ENCODE assay signal across 26 mouse cellular contexts in the genomic region with DNA sequence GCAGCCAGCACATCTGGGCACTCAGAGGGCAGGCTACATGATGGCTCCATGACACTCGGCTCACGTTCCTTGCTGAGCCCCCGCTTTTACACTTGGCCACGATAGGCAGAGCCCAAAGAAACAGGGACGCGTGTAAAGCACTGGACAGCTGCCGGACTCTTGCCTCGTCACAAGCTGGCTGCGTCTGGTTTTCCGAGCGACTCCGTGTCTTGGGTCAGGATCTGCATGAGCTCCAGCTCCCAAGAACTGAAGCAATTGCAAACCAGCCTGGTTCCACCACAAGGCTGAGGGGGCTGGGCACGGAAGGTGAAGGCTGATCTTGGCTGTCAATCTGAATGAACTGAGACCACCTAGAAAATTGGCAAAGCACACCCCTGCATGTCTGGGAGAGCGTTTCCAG.
DNase-seq lines count a peak whose midpoint lies in the region; ATAC-seq and TF ChIP-seq lines count a peak whose summit lies in the region.
"Had no signal": no experiment of that assay in that cellular context is flagged by ENCODE, and none has a peak within 500 bp of the region (broad histone marks: within the 10 kb centered on the region; RNA-seq: fewer than 3 reads in every experiment).

No protein-coding gene starts in this region.

- H3K4me1 ChIP-seq in hindbrain, postnatal 0 days (ENCODE audit: insufficient read depth, low read length) = 0 out of 2 replicates have a peak, but pooled peaks cover 4% of the 10 kb centered on the region
- H3K4me1 ChIP-seq in hindbrain, embryonic 12.5 days = peaks cover 15% of the 10 kb centered on the region; the same call in 1 of the 2 replicates
- H3K4me1 ChIP-seq in midbrain, postnatal 0 days (ENCODE audit: insufficient read depth, low read length) = no peaks in the 10 kb centered on the region
- H3K4me1 ChIP-seq in midbrain, embryonic 10.5 days = peaks cover 24% of the 10 kb centered on the region
- 0 out of 2 replicates have a peak, but pooled peaks cover 5% of the 10 kb centered on the region for H3K4me1 ChIP-seq in stomach, embryonic 16.5 days (ENCODE audit: control insufficient read depth, insufficient read depth, low read length)
- no peaks in the 10 kb centered on the region for H3K4me1 ChIP-seq in heart, embryonic 11.5 days (ENCODE audit: control insufficient read depth, insufficient read depth, low read length)
- H3K4me1 ChIP-seq: heart, embryonic 10.5 days had no signal

- no peaks in the 10 kb centered on the region for H3K27me3 ChIP-seq in hindbrain, postnatal 0 days (ENCODE audit: insufficient read depth, low read length)
- 0 out of 2 replicates have a peak, but pooled peaks cover 4% of the 10 kb centered on the region for H3K27me3 ChIP-seq in hindbrain, embryonic 12.5 days
- H3K27me3 ChIP-seq in midbrain, postnatal 0 days (ENCODE audit: insufficient read depth, low read length) = no peaks in the 10 kb centered on the region
- H3K27me3 ChIP-seq in midbrain, embryonic 10.5 days (ENCODE audit: low read depth, poor library complexity, severe bottlenecking) = peaks cover 4% of the 10 kb centered on the region; the same call in 1 of the 2 replicates
- H3K27me3 ChIP-seq in stomach, embryonic 16.5 days (ENCODE audit: control insufficient read depth, insufficient read depth, low read length) = no peaks in the 10 kb centered on the region
- H3K27me3 ChIP-seq in heart, embryonic 11.5 days (ENCODE audit: control insufficient read depth, insufficient read depth, low read length) = no peaks in the 10 kb centered on the region
- H3K27me3 ChIP-seq: embryonic facial prominence, embryonic 12.5 days; forebrain, embryonic 13.5 days; kidney, embryonic 15.5 days; midbrain, embryonic 15.5 days; neural tube, embryonic 13.5 days had no signal

- H3K9ac ChIP-seq in hindbrain, postnatal 0 days (replicated peaks; ENCODE audit: low read length) = no peak overlapping the region
- H3K9ac ChIP-seq in hindbrain, embryonic 12.5 days = no peak overlapping the region
- H3K9ac ChIP-seq in midbrain, postnatal 0 days (replicated peaks; ENCODE audit: low read length, poor library complexity, severe bottlenecking) = no peak overlapping the region
- H3K9ac ChIP-seq in stomach, embryonic 16.5 days (ENCODE audit: low read length) = 0 out of 2 replicates have a peak overlapping the region, but pooled peaks have one; percentile 14
- no peak overlapping the region for H3K9ac ChIP-seq in heart, embryonic 11.5 days (ENCODE audit: low read depth, low read length)
- H3K9ac ChIP-seq: embryonic facial prominence, embryonic 12.5 days; forebrain, embryonic 13.5 days; kidney, embryonic 15.5 days; liver, postnatal 0 days; midbrain, embryonic 15.5 days; neural tube, embryonic 13.5 days had no signal

- peak; percentile 45 to 50 for DNase-seq in cerebellum, postnatal 14 days
- DNase-seq in cerebellum, adult 11 months = no peak
- peak; percentile 15 for DNase-seq in hindbrain, postnatal 0 days (ENCODE audit: low spot score)
- peak; percentile 24 for DNase-seq in midbrain, postnatal 0 days (ENCODE audit: low spot score)
- DNase-seq in midbrain, embryonic 10.5 days (ENCODE audit: low spot score) = no peak
- DNase-seq: adrenal gland, postnatal 14 days; cerebellum, adult 9-10 months; kidney, adult 11 months; kidney, postnatal 36 days; liver, postnatal 0 days; retina, postnatal 1 day; right cerebral cortex, postnatal 25 days; thymus, postnatal 25 days had no signal

- no peak overlapping the region for H3K4me2 ChIP-seq in hindbrain, postnatal 0 days (ENCODE audit: low read depth, low read length)
- H3K4me2 ChIP-seq in hindbrain, embryonic 12.5 days (replicated peaks) = no peak overlapping the region
- no peak overlapping the region for H3K4me2 ChIP-seq in midbrain, postnatal 0 days (ENCODE audit: low read depth, low read length, poor library complexity, severe bottlenecking)
- H3K4me2 ChIP-seq in stomach, embryonic 16.5 days (ENCODE audit: low read depth, low read length) = no peak overlapping the region
- no peak overlapping the region for H3K4me2 ChIP-seq in heart, embryonic 11.5 days
- H3K4me2 ChIP-seq: embryonic facial prominence, embryonic 12.5 days; forebrain, embryonic 13.5 days; kidney, embryonic 15.5 days; liver, embryonic 11.5 days; midbrain, embryonic 15.5 days; neural tube, embryonic 13.5 days had no signal

- H3K36me3 ChIP-seq in hindbrain, postnatal 0 days (ENCODE audit: insufficient read depth, low read length) = no peaks in the 10 kb centered on the region
- no peaks in the 10 kb centered on the region for H3K36me3 ChIP-seq in hindbrain, embryonic 12.5 days
- no peaks in the 10 kb centered on the region for H3K36me3 ChIP-seq in midbrain, postnatal 0 days (ENCODE audit: insufficient read depth, low read length)
- no peaks in the 10 kb centered on the region for H3K36me3 ChIP-seq in midbrain, embryonic 10.5 days
- no peaks in the 10 kb centered on the region for H3K36me3 ChIP-seq in stomach, embryonic 16.5 days (ENCODE audit: control insufficient read depth, insufficient read depth, low read length)
- H3K36me3 ChIP-seq in heart, embryonic 11.5 days (ENCODE audit: control insufficient read depth, insufficient read depth, low read length) = no peaks in the 10 kb centered on the region
- H3K36me3 ChIP-seq: embryonic facial prominence, embryonic 12.5 days; heart, embryonic 10.5 days; kidney, embryonic 15.5 days; midbrain, embryonic 15.5 days; neural tube, embryonic 13.5 days had no signal

- no peak for TF ChIP-seq CTCF in hindbrain, postnatal 0 days (IDR thresholded peaks at IDR 0.05; ENCODE audit: low read depth)
- no peak for TF ChIP-seq CTCF in midbrain, postnatal 0 days (IDR thresholded peaks at IDR 0.05)

- H3K9me3 ChIP-seq in hindbrain, postnatal 0 days (ENCODE audit: low read length) = no peaks in the 10 kb centered on the region
- no peaks in the 10 kb centered on the region for H3K9me3 ChIP-seq in hindbrain, embryonic 12.5 days (replicated peaks)
- no peaks in the 10 kb centered on the region for H3K9me3 ChIP-seq in midbrain, postnatal 0 days (ENCODE audit: low read length)
- H3K9me3 ChIP-seq in midbrain, embryonic 10.5 days (replicated peaks) = no peaks in the 10 kb centered on the region
- H3K9me3 ChIP-seq in stomach, embryonic 16.5 days (replicated peaks; ENCODE audit: control insufficient read depth, low read length) = no peaks in the 10 kb centered on the region
- no peaks in the 10 kb centered on the region for H3K9me3 ChIP-seq in heart, embryonic 11.5 days (replicated peaks; ENCODE audit: control insufficient read depth, low read length)
- H3K9me3 ChIP-seq: embryonic facial prominence, embryonic 12.5 days; forebrain, embryonic 13.5 days; heart, embryonic 10.5 days; kidney, embryonic 15.5 days; midbrain, embryonic 15.5 days; neural tube, embryonic 13.5 days had no signal

- H3K4me3 ChIP-seq in hindbrain, postnatal 0 days (ENCODE audit: low read length) = no peak overlapping the region
- H3K4me3 ChIP-seq in hindbrain, embryonic 12.5 days = no peak overlapping the region
- H3K4me3 ChIP-seq in midbrain, postnatal 0 days (ENCODE audit: low read depth, low read length) = no peak overlapping the region
- no peak overlapping the region for H3K4me3 ChIP-seq in midbrain, embryonic 10.5 days
- H3K4me3 ChIP-seq in stomach, embryonic 16.5 days (replicated peaks; ENCODE audit: low read length) = no peak overlapping the region
- no peak overlapping the region for H3K4me3 ChIP-seq in heart, embryonic 11.5 days (ENCODE audit: low read depth, low read length)
- H3K4me3 ChIP-seq: embryonic facial prominence, embryonic 12.5 days; forebrain, embryonic 13.5 days; heart, embryonic 10.5 days; kidney, embryonic 15.5 days; left cerebral cortex, adult 2 months; midbrain, embryonic 15.5 days; myocyte; neural tube, embryonic 13.5 days had no signal

- 60% methylated on average over 14 of the region's 14 CpGs for WGBS in hindbrain, postnatal 0 days
- 87% methylated on average over 14 of the region's 14 CpGs for WGBS in hindbrain, embryonic 12.5 days
- WGBS in midbrain, postnatal 0 days = 85% methylated on average over 14 of the region's 14 CpGs
- 92% methylated on average over 14 of the region's 14 CpGs for WGBS in midbrain, embryonic 10.5 days
- WGBS in stomach, embryonic 16.5 days = 79% methylated on average over 14 of the region's 14 CpGs
- 84% methylated on average over 14 of the region's 14 CpGs for WGBS in heart, embryonic 11.5 days (ENCODE audit: insufficient replicate concordance)

- no peak for ATAC-seq in hindbrain, postnatal 0 days
- ATAC-seq in hindbrain, embryonic 12.5 days (ENCODE audit: low FRiP score) = no peak
- ATAC-seq in midbrain, postnatal 0 days (ENCODE audit: low FRiP score) = no peak
- no peak for ATAC-seq in stomach, embryonic 16.5 days (ENCODE audit: insufficient read depth, low FRiP score)
- no peak for ATAC-seq in heart, embryonic 11.5 days (replicated peaks; ENCODE audit: insufficient number of reproducible peaks, low FRiP score, low TSS enrichment)
- ATAC-seq: forebrain, embryonic 13.5 days; hindbrain, embryonic 16.5 days; liver, postnatal 0 days; midbrain, embryonic 15.5 days had no signal

- H3K27ac ChIP-seq in hindbrain, postnatal 0 days = no peak overlapping the region
- H3K27ac ChIP-seq in hindbrain, embryonic 12.5 days = no peak overlapping the region
- no peak overlapping the region for H3K27ac ChIP-seq in midbrain, postnatal 0 days (ENCODE audit: low read depth, low read length)
- no peak overlapping the region for H3K27ac ChIP-seq in midbrain, embryonic 10.5 days (replicated peaks)
- H3K27ac ChIP-seq in stomach, embryonic 16.5 days (ENCODE audit: low read length) = no peak overlapping the region
- H3K27ac ChIP-seq in heart, embryonic 11.5 days (ENCODE audit: low read depth, low read length) = no peak overlapping the region
- H3K27ac ChIP-seq: embryonic facial prominence, embryonic 12.5 days; forebrain, embryonic 13.5 days; heart, embryonic 10.5 days; kidney, embryonic 15.5 days; left cerebral cortex, adult 2 months; midbrain, embryonic 15.5 days; neural tube, embryonic 13.5 days had no signal

Comparison
In these comparisons a context has a peak if more than half of its experiments do, and no peak if none do; other contexts are left out.
1. DNase-seq: peak in cerebellum, postnatal 14 days (2 of 2), hindbrain, postnatal 0 days (single experiment) and midbrain, postnatal 0 days (single experiment); none in cerebellum, adult 11 months (single experiment) and midbrain, embryonic 10.5 days (single experiment).